Mouse (Mus musculus): ENCODE results near the gene Cd8b1.

Gene Cd8b1

DNA sequence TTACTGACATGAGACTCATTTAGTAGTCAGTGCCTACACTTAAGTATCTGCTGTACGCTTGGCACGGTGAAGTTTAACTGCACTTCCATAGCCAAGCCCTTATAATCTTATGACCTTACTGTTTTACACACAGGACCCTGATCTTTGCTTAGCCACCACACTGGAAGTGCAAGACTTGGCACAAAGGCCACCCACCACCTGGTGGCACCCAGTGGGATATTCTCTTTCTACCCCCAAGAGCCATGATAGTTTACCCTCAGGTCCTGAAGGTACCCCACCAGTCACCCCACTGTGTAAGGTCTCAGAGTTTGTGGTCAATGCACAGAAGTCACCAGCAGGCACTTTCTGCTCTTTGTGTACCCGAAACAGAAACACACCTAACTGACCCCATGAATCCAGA is 28.6 kb downstream of the Cd8b1 start:
- no peak for DNase-seq (ENCODE audit: low spot score)

DNA sequence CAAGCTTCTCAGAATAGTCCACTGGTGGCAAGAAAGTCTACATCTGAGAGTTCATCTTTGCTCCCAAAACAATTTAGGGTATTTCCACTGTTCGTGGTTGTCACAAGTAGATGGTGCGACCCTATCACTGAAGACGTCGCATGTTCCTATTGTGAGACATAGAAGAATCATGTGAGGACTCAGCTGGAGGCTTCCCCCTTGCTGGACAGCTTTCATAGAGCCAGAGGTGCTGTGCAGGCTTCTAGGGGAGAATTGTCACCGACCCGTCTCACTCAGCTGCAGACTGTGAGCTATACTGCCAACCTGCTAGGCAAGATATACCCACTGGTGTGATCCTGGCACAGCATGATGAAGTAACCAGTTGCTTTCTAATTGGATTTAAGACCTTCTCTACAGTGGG is 29.6 kb downstream of the Cd8b1 start:
- DNase-seq (ENCODE audit: low spot score) = no peak

DNA sequence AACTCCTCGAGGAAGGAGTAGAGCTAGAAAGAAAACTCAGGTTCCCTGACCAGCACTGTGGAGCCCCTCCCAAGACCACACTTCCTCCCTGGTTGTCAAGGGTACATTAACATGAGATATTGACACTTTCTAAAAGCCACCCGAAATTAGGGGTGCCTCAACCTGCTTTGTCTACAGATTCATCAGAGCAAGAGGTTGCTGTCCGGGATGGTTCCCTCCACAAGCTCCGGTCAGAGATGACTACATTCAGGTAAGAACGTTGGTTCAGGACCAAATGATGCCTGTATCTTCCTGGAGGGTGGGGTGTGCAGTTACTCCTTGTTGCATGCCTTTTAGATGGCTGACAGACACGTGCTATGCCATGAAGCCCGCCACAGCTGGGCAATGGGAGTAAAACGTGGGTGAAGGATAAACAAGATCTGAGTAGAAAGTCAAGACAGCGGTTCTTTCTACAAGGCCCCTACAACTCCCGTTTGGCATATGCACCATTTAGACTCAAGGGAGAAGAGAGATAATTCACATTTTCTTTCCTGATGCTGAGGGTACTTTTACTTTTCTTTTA is 30.4 kb downstream of the Cd8b1 start:
- DNase-seq (ENCODE audit: low spot score) = no peak

DNA sequence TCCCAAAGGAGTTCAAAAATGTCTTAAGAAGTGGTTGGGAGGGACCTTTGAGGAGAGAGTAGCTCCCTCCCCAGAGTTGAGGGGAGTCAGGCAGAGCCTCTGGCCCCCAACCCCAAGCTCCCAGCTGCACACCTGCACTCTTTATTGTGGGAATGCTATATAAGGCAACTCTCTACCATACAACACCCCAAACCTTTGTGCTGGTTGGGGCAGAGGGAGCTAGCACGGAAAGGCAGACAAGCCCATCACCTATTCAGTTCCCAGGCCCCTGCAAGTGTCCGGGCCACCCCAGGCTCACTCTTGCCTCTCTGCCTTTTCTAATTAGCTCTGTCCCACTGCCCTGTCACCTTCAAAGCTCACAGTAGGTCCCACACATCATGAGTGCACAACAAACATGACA is 31.1 kb downstream of the Cd8b1 start:
- no peak for DNase-seq (ENCODE audit: low spot score)

DNA sequence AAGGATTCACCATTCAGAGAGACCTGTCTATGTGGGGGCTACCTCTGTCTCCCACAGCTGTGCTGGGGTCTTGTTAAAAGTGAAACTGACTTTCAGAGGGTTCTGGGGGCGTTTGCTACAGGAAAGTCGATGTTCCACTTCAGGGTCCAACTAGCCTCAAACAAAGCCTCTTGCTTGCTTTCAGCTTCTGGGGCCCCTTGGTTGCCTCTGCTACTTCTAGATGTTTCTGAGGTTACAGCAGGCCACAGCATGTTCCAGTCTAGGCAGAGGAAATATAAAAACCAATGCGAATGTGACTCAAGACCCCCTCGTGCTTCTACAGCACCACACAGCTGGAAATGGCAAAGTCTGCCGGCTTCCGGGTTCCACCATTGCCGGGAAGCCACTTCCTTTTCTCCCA is 34.9 kb downstream of the Cd8b1 start:
- DNase-seq (ENCODE audit: low spot score) = no peak

DNA sequence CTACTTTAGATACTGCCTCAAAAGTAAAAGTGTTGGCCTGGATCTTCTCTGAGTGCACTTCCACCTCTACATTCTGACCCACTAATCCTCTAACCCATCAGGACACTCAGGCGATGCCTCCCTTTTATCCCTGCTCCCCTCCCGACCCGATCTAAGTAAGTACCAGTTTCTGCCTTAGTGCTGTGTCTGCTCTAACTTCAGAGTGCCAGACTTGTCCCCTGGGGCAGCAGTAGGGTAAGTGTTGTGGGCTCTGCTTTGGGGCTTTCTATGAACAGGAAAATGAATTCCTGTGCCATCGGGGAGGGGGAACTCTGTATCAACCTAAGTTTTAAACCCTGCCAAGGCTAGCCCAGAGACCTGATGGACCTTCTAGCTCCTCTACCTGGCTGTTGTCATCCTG is 37.6 kb downstream of the Cd8b1 start:
- no peak for DNase-seq (ENCODE audit: low spot score)

DNA sequence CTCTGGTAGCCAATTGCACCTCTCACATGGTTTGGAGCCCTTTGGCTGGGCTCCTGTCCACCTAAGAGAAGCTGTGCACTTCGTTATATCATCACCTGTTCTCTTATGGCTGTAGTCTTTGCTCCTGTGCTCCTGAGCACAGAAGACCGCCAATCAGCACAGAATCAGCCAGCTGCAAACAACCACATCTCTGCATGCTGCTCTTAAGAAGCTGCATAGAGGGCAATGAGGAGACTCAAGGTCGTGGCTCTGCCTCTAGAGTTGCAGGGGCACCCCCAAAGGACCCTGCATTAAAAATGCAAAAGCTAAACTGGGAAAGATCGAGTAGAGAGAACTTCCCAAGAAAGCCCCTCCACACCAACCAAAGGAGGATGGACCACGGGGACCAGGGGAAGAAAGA is 38.2 kb downstream of the Cd8b1 start:
- DNase-seq (ENCODE audit: low spot score) = no peak

DNA sequence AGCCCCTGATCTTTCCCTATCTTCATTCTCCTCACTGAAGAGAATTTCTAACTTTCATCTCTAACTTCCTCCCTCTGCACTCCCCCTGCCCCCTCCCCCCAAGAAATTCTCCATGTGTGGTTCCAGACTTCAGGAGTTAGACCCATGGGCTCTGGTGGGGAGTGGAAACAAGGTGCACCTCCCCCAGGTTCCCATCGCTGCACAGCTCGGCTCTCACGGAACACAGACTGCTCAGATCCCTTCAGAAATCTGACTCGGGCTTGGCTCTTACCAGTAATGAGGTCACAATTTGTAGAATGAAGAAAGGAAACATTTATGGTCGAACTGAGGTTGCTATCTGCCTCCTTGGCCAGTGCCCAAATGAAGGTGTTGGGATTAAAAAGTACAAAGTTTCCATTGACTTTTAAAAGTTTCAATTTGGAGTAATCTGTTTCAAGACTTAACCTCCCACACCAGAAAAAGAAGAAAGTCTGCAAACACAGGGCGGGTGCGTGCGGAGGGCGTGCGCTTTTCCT is 38.6 kb downstream of the Cd8b1 start:
- DNase-seq (ENCODE audit: low spot score) = no peak

DNA sequence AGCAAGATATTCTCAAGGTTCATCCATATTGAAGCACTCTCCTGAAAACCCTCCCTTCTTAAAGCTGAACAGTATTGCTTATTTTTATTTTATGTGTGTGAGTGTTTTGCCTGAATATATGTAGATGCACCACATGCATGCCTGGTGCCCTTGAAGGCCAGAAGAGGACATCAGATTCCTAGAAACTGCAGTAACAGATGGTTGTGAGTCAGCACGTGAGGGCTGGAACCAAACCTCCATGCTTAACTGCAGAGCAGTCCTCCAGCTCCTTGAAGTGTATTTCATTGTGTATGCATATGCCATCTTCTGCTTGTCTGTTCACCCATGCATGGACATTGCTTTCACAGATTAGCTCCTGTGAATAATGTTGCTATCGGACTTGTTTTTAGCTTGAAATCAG is 41.4 kb downstream of the Cd8b1 start:
- DNase-seq (ENCODE audit: low spot score) = no peak

DNA sequence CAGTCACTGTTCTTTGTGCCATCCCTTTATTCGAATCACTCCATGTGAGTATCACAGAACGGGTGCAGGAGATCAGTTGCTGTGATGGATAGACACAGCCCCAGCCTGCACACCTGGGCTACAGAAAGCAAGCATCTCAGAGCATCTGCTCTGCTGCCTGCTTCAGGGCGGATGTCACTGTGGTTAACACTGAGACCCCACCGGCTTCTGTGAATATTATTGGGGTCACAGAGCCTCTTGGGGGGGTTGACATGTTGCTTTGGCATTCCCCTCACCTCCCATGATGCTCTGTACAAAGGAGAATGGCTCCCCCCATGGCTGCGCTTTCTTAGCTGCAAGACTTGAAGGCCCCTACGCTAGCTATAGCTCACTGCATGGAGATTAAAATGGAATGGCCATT is 46.8 kb downstream of the Cd8b1 start:
- no peak for DNase-seq (ENCODE audit: low spot score)

DNA sequence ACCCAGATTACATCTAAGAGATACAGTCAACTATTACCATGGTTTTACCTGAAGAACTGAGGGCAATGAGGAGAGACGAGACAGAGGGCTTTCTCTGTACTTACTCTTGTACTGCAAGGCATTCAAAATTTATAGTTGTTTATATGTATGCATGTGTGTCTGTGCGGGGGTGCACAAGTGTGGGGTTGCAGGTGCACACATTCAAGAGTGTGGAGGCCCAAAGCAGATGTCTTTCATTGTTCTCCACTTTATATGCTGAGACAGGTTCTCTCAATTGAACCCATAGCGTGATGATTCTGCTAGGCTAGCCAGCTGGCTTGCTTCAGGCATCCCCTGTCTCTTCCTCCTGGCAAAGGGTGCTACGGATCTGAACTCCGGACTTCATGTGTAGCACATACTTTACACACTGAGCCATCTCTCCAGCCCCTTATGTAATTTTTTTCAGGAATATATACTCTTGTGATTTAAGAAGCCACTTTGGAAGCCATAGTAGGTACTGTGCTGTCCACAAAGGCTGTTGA is 48.6 kb downstream of the Cd8b1 start:
- DNase-seq (ENCODE audit: low spot score) = no peak

DNA sequence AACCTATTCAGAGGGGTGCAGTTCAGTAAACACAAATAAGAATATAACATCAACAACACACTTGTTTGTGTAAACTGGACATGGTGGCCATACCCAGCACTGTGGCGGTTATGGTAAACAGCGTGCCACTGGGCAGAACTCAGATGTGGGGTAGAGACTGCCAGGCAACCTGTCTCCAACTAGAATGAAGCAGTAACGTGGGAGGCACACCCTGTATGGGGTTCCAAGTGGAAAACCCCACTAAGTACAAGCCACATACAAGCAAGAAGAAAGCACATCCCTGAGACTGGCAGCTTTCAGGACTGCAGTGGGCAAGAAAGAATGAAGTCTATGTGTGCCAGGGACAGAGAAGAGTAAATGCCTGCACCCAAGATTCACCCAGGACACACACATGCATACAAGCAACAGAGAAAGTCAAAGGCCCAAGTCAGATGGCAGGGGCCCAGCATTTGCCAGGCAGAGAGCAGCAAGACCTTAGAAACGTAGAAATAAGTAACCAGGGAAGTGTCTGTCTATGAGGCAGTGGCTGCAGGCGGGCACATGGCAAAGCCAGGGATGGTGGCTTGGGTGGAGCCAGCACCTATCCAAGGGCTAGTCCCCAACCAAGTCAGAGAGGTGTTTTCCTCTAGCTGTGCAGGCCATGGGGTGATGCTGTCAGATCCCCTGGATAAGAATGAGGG is 49.6 kb downstream of the Cd8b1 start:
- DNase-seq (ENCODE audit: low spot score) = no peak

DNA sequence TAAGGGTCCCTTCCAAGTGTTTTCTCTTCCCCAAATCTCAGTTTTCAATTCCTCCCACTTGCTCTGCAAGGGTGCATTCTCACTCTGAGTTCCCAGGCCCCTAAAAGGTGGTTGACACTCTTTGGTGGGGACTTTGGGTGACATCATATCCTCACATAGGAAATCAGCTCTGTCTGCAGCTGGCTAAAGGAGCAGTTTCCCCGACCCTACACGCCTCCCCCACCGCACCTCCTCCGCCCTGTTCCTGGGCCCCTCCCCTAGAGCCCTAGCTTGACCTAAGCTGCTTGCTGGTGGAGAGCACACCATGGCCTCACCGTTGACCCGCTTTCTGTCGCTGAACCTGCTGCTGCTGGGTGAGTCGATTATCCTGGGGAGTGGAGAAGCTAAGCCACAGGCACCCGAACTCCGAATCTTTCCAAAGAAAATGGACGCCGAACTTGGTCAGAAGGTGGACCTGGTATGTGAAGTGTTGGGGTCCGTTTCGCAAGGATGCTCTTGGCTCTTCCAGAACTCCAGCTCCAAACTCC is 50.7 kb downstream of the Cd8b1 start, which contains the start of gene Cd8a:
TSS of gene Cd8a (plus strand) at position 179 of the 527 bp plus-strand sequence.
- DNase-seq (ENCODE audit: low spot score) = no peak

DNA sequence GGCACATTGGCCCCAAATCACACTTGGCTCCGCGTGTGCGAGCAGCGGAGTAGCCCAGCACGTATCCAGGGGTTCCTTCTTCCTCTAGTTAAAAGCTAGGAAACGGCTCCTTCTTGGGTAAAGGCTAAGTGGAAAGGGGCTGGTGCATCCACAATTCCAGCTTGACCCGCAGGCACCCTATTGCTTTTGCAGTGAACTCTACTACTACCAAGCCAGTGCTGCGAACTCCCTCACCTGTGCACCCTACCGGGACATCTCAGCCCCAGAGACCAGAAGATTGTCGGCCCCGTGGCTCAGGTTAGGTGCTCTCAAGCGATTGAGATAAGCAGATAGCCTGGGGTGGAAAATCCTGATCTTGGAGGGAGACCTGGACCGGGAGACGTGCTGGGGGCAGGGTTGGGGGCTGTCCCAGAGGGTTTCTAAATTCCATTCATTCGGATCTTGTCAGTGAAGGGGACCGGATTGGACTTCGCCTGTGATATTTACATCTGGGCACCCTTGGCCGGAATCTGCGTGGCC is 51.8 kb downstream of the Cd8b1 start:
- no peak for DNase-seq (ENCODE audit: low spot score)

DNA sequence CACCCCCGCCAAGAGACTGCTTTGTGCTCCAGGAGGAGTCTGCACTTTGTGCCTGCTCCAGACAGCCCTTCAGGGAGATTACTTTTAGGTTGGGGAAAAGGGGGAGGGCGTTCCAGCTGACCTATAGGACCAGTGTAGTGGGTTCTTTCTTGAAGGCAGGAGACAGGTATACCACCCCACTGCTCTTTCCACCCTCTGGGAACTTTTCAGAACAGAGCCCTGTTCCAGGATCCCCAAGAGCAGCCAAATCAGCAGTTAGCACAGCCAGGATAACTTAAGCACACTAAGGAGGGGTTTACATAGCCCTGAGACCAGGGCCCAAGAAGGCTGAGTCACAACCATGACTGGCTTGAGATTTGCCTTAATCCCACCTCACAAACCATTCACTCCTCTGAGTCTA is 52.3 kb downstream of the Cd8b1 start:
- DNase-seq (ENCODE audit: low spot score) = no peak

DNA sequence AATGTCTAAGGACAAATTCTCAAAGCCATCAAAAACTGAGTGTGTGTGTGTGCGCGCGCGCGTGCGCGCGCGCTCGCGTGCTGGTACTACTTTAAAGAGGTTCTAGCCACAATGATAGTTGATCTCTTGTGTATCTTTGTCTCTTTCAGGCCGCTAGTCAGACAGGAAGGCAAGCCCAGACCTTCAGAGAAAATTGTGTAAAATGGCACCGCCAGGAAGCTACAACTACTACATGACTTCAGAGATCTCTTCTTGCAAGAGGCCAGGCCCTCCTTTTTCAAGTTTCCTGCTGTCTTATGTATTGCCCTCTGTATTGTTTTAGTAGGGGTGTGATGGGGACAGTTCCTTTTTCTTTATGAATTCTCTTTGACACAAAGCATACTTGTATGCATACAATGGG is 54.1 kb downstream of the Cd8b1 start:
- DNase-seq (ENCODE audit: low spot score) = no peak

DNA sequence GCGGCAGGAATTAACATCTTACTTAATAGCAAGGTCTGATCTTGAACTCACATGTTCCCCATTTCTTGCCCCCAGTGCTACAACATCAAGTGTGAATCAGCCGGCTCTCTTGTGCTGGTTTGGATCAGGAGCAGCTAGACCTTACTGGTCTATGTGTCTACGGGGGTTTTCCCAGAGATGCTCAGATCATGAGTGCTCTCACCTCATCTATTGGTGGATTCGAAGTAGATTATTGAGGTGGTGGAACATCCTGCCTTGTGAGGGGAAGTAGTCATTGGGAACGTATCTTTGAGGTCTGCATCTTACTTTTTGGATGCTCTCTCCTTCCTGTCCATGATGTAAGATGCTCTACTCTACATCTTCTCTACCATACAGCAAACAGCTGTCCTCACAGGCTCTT is 59.1 kb downstream of the Cd8b1 start:
- no peak for DNase-seq (ENCODE audit: low spot score)
